Mouse (Mus musculus) urinary bladder, postnatal 0 days (tissue): ENCODE results near the gene Ifna13. TPM values are rescaled to one million over a fixed set of nuclear protein-coding genes. Genes with fewer than 3 reads are reported as not detected.

Experiments used
- polyA plus RNA-seq: library from polyadenylated mRNA; unstranded; fragments of >200 nt; fragmentation: Nextera tagmentation; extraction: Ambion mirVana; gene quantifications from 2 replicates; pipeline ENCODE4 v1.2.1, GENCODE M21; 2015

Ifna13 gene
- not detected in 2 replicates for polyA plus RNA-seq

GRCm38 (mm10) chr4:88644359-88644758 lies at the start of gene Ifna13:
Gene Ifna13 (minus strand): TSS chr4:88644459.

GRCm38 (mm10) chr4:88691259-88691658 lies 47.0 kb upstream of the Ifna13 start, which contains the start of gene Ifnab:
Gene Ifnab (minus strand): TSS chr4:88691359.

GRCm38 (mm10) chr4:88683812-88684211 lies 39.6 kb upstream of the Ifna13 start, which contains the start of gene Ifna2:
Gene Ifna2 (minus strand): TSS chr4:88683912.

DNA sequence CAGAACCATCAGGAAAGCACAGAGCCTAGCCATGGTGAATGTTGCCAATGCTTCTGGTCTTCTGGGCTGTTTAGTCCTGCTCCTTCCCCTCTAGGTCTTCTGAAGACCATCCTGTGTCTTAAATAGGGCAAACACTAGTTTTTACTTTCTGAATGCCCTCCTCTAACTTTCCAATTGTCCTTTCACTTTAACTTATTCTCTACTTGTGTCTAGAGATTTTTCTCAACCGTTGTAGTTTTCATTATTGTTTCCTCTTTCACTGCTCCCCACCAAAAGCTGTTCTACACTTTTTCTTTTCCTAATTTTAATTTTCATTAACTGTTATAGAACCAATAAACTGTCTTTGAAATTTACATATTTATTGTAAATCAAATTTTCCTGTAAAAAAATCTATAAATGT lies 32.6 kb upstream of the Ifna13 start, which contains the start of gene Ifna16:
TSS of gene Ifna16 (minus strand) at position 101 of the 400 bp plus-strand sequence.

DNA sequence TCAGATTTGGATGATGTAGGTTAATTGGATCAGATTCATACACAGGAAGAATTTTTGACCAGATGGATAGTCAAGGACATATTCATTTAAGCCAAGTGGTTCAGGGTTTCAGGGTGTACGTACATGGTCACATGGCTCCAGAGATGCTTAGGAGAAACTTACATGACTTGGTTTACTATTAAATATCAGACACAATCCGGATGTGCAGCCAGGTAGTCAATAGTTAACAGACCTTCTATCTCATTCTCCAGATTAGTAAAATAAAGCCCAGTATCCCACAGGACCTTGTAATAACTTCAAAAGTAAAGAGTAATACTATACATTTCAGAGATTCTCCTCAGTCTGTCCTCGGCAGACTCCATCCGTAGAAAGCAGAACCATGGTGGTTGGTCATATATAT lies 9.9 kb downstream of the Ifna13 start, which contains the start of gene C87499:
TSS of gene C87499 (minus strand) at position 101 of the 400 bp plus-strand sequence.

DNA sequence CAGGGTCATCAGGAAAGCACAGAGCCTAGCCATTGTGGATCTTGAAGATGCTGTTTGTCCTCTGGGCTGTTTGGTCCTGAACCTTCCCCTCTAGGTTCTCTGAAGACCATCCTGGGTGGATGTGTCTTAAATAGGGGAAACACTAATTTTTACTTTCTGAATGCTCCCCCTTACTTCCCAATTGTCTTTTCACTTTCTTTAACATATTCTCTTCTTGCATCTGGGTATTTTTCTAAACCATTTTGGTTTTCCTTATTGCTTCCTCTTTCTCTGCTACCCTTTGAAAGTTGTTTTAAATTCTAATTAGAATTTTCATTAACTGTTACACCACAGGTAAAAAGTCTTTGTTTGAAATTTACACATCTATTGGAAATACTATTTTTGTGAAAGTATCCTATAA lies 41.0 kb downstream of the Ifna13 start, which contains the start of gene Ifna12:
TSS of gene Ifna12 (minus strand) at position 101 of the 400 bp plus-strand sequence.

Other genes with a start within 250 kb of the Ifna13 start
- 16.6 and 18.9 TPM in 2 replicates for gene Hacd4, start 205.5 kb downstream of the Ifna13 start, polyA plus RNA-seq
- not detected in 2 replicates for gene Ifnb1, start 121.7 kb downstream of the Ifna13 start, polyA plus RNA-seq
- gene Ifna15, start 86.2 kb downstream of the Ifna13 start, polyA plus RNA-seq: not detected in 2 replicates
- not detected in 2 replicates for gene Ifna14, start 72.7 kb downstream of the Ifna13 start, polyA plus RNA-seq
- not detected in 2 replicates for gene Ifna9, start 52.1 kb downstream of the Ifna13 start, polyA plus RNA-seq
- not detected in 2 replicates for gene Ifna12, start 41.1 kb downstream of the Ifna13 start, polyA plus RNA-seq
- not detected in 2 replicates for gene C87499, start 10.0 kb downstream of the Ifna13 start, polyA plus RNA-seq
- not detected in 2 replicates for gene Ifna16, start 32.5 kb upstream of the Ifna13 start, polyA plus RNA-seq
- not detected in 2 replicates for gene Ifna2, start 39.5 kb upstream of the Ifna13 start, polyA plus RNA-seq
- not detected in 2 replicates for gene Ifnab, start 46.9 kb upstream of the Ifna13 start, polyA plus RNA-seq
- 0.34 and 0.37 TPM in 2 replicates for gene Gm26566, start 77.3 kb upstream of the Ifna13 start, polyA plus RNA-seq
- gene Klhl9, start 78.0 kb upstream of the Ifna13 start, polyA plus RNA-seq: 47.0 and 61.7 TPM in 2 replicates
- not detected in 2 replicates for gene Gm13271, start 110.4 kb upstream of the Ifna13 start, polyA plus RNA-seq
- 0.28 and 0.35 TPM in 2 replicates for gene Gm13283, start 115.7 kb upstream of the Ifna13 start, polyA plus RNA-seq
- gene Gm13290, start 129.4 kb upstream of the Ifna13 start, polyA plus RNA-seq: not detected in 2 replicates
- gene Gm13289, start 132.5 kb upstream of the Ifna13 start, polyA plus RNA-seq: not detected in 2 replicates
- not detected in 2 replicates for gene Gm13272, start 135.4 kb upstream of the Ifna13 start, polyA plus RNA-seq
- 0.17 and 0.28 TPM in 2 replicates for gene Ifnz, start 137.7 kb upstream of the Ifna13 start, polyA plus RNA-seq
- not detected in 2 replicates for gene Gm13276, start 141.2 kb upstream of the Ifna13 start, polyA plus RNA-seq
- not detected in 2 replicates for gene Gm13277, start 144.2 kb upstream of the Ifna13 start, polyA plus RNA-seq
- not detected in 2 replicates for gene Gm13278, start 147.1 kb upstream of the Ifna13 start, polyA plus RNA-seq
- gene Gm13275, start 150.0 kb upstream of the Ifna13 start, polyA plus RNA-seq: not detected in 2 replicates
- not detected in 2 replicates for gene Gm13279, start 152.9 kb upstream of the Ifna13 start, polyA plus RNA-seq
- 1.6 and 1.7 TPM in 2 replicates for gene Gm13285, start 155.2 kb upstream of the Ifna13 start, polyA plus RNA-seq
- gene Gm13287, start 158.8 kb upstream of the Ifna13 start, polyA plus RNA-seq: not detected in 2 replicates
- 0.21 TPM in 1 of 2 replicates, not detected in the other for gene Gm13288, start 161.1 kb upstream of the Ifna13 start, polyA plus RNA-seq
- gene Ifna7, start 171.8 kb upstream of the Ifna13 start, polyA plus RNA-seq: not detected in 2 replicates
- not detected in 2 replicates for gene Ifna11, start 175.5 kb upstream of the Ifna13 start, polyA plus RNA-seq
- not detected in 2 replicates for gene Ifna6, start 183.0 kb upstream of the Ifna13 start, polyA plus RNA-seq
- gene Ifna5, start 191.1 kb upstream of the Ifna13 start, polyA plus RNA-seq: not detected in 2 replicates
- gene Ifna4, start 197.4 kb upstream of the Ifna13 start, polyA plus RNA-seq: not detected in 2 replicates
- not detected in 2 replicates for gene Ifna1, start 205.6 kb upstream of the Ifna13 start, polyA plus RNA-seq
- not detected in 2 replicates for gene Ifne, start 235.7 kb upstream of the Ifna13 start, polyA plus RNA-seq